Mouse (Mus musculus) stomach, embryonic 14.5 days (tissue): ENCODE measurements around the gene Aldh1a3. TPM values are rescaled to one million over a fixed set of nuclear protein-coding genes. Genes with fewer than 3 reads are reported as not detected.

ENCODE experiments used
- ATAC-seq: fragments of 200-750 bp; cut with Nextera tagmentation; 2 replicates; pipeline ENCODE4 v1.8.0; 2017; ENCODE audit warnings: low read depth, moderate TSS enrichment; ENCODE audit not compliant: insufficient number of reproducible peaks, insufficient read depth, low FRiP score
- H3K27ac ChIP-seq: fragments of 300-500 bp; sonication (generic); 2 replicates; pipeline ENCODE4 v1.5.1; 2014; ENCODE audit warnings: mild to moderate bottlenecking, low read length, moderate library complexity, mixed read lengths
- H3K27me3 ChIP-seq: fragments of 300-500 bp; sonication (generic); 2 replicates; pipeline ENCODE4 v1.6.1; 2014; ENCODE audit warnings: low read length, control low read depth, mixed read lengths; ENCODE audit not compliant: control insufficient read depth, insufficient read depth
- H3K36me3 ChIP-seq: fragments of 300-500 bp; sonication (generic); 2 replicates; pipeline ENCODE4 v1.6.1; 2014; ENCODE audit warnings: mild to moderate bottlenecking, control low read depth, low read length, moderate library complexity, mixed read lengths; ENCODE audit not compliant: control insufficient read depth, insufficient read depth
- H3K4me1 ChIP-seq: fragments of 300-500 bp; sonication (generic); 2 replicates; pipeline ENCODE4 v1.6.1; 2014; ENCODE audit warnings: low read length, control low read depth, mixed read lengths; ENCODE audit not compliant: control insufficient read depth, insufficient read depth
- H3K4me2 ChIP-seq: fragments of 300-500 bp; sonication (generic); replicated peaks from 2 replicates; pipeline ENCODE4 v1.6.1; 2014; ENCODE audit warnings: low read depth, low read length, control low read depth
- H3K4me3 ChIP-seq: fragments of 300-500 bp; sonication (generic); 2 replicates; pipeline ENCODE4 v1.5.1; 2014; ENCODE audit warnings: low read depth, low read length, control low read depth
- H3K9ac ChIP-seq: fragments of 300-500 bp; sonication (generic); replicated peaks from 2 replicates; pipeline ENCODE4 v1.6.1; 2014; ENCODE audit warnings: low read depth, mild to moderate bottlenecking, control low read depth, low read length, moderate library complexity, mixed read lengths
- H3K9me3 ChIP-seq: fragments of 300-500 bp; sonication (generic); 2 replicates; pipeline ENCODE4 v1.6.1; 2016; ENCODE audit warnings: low read depth, low read length, control low read depth; ENCODE audit not compliant: control insufficient read depth
- WGBS: fragments of 180-500 bp; shearing (Covaris S2); extraction: QIAGEN DNeasy Blood & Tissue Kit; methylation state at CpG from one replicate; pipeline ENCODE4 v1.1.7; 2014; 5-methylcytosine and 5-hydroxymethylcytosine counted together
- polyA plus RNA-seq: library from polyadenylated mRNA; unstranded; fragments of >200 nt; fragmentation: Nextera tagmentation; extraction: Ambion mirVana; gene quantifications from 2 replicates; pipeline ENCODE4 v1.2.1, GENCODE M21; 2014

The Aldh1a3 gene
- polyA plus RNA-seq, 1 experiment from 2014 or later: 11.4 TPM

- ATAC-seq: no peak
- H3K4me3 ChIP-seq: no peak overlapping the region
- no peak overlapping the region for H3K4me2 ChIP-seq
- 0 out of 2 replicates have a peak, but pooled peaks cover 2% of the 10 kb centered on the region for H3K4me1 ChIP-seq
- no peak overlapping the region for H3K9ac ChIP-seq
- WGBS: 31% methylated on average over 10 of the region's 10 CpGs
- H3K27me3 ChIP-seq: no peaks in the 10 kb centered on the region
- no peaks in the 10 kb centered on the region for H3K9me3 ChIP-seq
- H3K36me3 ChIP-seq: no peaks in the 10 kb centered on the region
- H3K27ac ChIP-seq: no peak overlapping the region
These were observed 7.2 kb upstream of the Aldh1a3 start for GRCm38 (mm10) chr7:66434453-66434935.

- ATAC-seq: peak; percentile 33; the same call in 1 of the 2 replicates
- under 1% methylated on average over 23 of the region's 23 CpGs for WGBS
- Histone ChIP-seq H3K27me3 (peaks cover 27% of the 10 kb centered on the region; the same call in 1 of the 2 replicates), H3K4me3 (peak overlapping the region; percentile 52), H3K27ac (no peak overlapping the region), H3K4me1 (peaks cover 6% of the 10 kb centered on the region; the same call in 1 of the 2 replicates), H3K4me2 (peak overlapping the region; percentile 97), H3K9ac (peak overlapping the region; percentile 18; the same call in 1 of the 2 replicates), H3K36me3 (no peaks in the 10 kb centered on the region), H3K9me3 (no peaks in the 10 kb centered on the region)
These were observed 272 bp downstream of the Aldh1a3 start for GRCm38 (mm10) chr7:66427053-66427436.

GRCm38 (mm10) chr7:66421903-66422302 lies 5.4 kb downstream of the Aldh1a3 start:
- H3K4me2 ChIP-seq: no peak overlapping the region
- H3K4me1 ChIP-seq: peaks cover 2% of the 10 kb centered on the region; the same call in 1 of the 2 replicates
- H3K27me3 ChIP-seq: peaks cover 11% of the 10 kb centered on the region; the same call in 1 of the 2 replicates
- H3K27ac ChIP-seq: no peak overlapping the region
- H3K36me3 ChIP-seq: no peaks in the 10 kb centered on the region
- H3K4me3 ChIP-seq: no peak overlapping the region
- no peak overlapping the region for H3K9ac ChIP-seq
- H3K9me3 ChIP-seq: no peaks in the 10 kb centered on the region
- WGBS: 62% methylated on average over 8 of the region's 8 CpGs
- ATAC-seq: no peak

GRCm38 (mm10) chr7:66418981-66419380 lies 8.3 kb downstream of the Aldh1a3 start:
- H3K27ac ChIP-seq: no peak overlapping the region
- no peaks in the 10 kb centered on the region for H3K4me1 ChIP-seq
- ATAC-seq: no peak
- H3K27me3 ChIP-seq: no peaks in the 10 kb centered on the region
- 50% methylated on average over 12 of the region's 12 CpGs for WGBS
- H3K4me3 ChIP-seq: no peak overlapping the region
- H3K36me3 ChIP-seq: no peaks in the 10 kb centered on the region
- no peak overlapping the region for H3K4me2 ChIP-seq
- H3K9me3 ChIP-seq: no peaks in the 10 kb centered on the region
- H3K9ac ChIP-seq: no peak overlapping the region

GRCm38 (mm10) chr7:66416829-66417228 lies 10.5 kb downstream of the Aldh1a3 start:
- WGBS: 78% methylated on average over 4 of the region's 4 CpGs
- no peaks in the 10 kb centered on the region for H3K27me3 ChIP-seq
- no peak overlapping the region for H3K27ac ChIP-seq
- H3K4me3 ChIP-seq: no peak overlapping the region
- no peak overlapping the region for H3K4me2 ChIP-seq
- no peaks in the 10 kb centered on the region for H3K9me3 ChIP-seq
- H3K9ac ChIP-seq: no peak overlapping the region
- no peaks in the 10 kb centered on the region for H3K36me3 ChIP-seq
- no peaks in the 10 kb centered on the region for H3K4me1 ChIP-seq
- ATAC-seq: no peak

- Histone ChIP-seq H3K36me3 (no peaks in the 10 kb centered on the region), H3K4me1 (no peaks in the 10 kb centered on the region), H3K9me3 (no peaks in the 10 kb centered on the region), H3K27me3 (no peaks in the 10 kb centered on the region), H3K9ac (no peak overlapping the region), H3K4me2 (no peak overlapping the region), H3K27ac (no peak overlapping the region), H3K4me3 (no peak overlapping the region)
- no peak for ATAC-seq
- 87% methylated on average over 7 of the region's 7 CpGs for WGBS
These were observed 14.2 kb downstream of the Aldh1a3 start for GRCm38 (mm10) chr7:66413093-66413492.

- peaks cover under 1% of the 10 kb centered on the region; the same call in 1 of the 2 replicates for H3K4me1 ChIP-seq
- no peaks in the 10 kb centered on the region for H3K36me3 ChIP-seq
- no peak overlapping the region for H3K27ac ChIP-seq
- H3K9ac ChIP-seq: no peak overlapping the region
- 63% methylated on average over 6 of the region's 6 CpGs for WGBS
- ATAC-seq: no peak
- no peak overlapping the region for H3K4me3 ChIP-seq
- no peak overlapping the region for H3K4me2 ChIP-seq
- no peaks in the 10 kb centered on the region for H3K27me3 ChIP-seq
- no peaks in the 10 kb centered on the region for H3K9me3 ChIP-seq
These were observed 17.9 kb downstream of the Aldh1a3 start for GRCm38 (mm10) chr7:66409433-66409832.

GRCm38 (mm10) chr7:66406971-66407370 lies 20.3 kb downstream of the Aldh1a3 start:
- Histone ChIP-seq H3K27me3 (no peaks in the 10 kb centered on the region), H3K9ac (no peak overlapping the region), H3K9me3 (no peaks in the 10 kb centered on the region), H3K4me2 (no peak overlapping the region), H3K27ac (no peak overlapping the region), H3K36me3 (no peaks in the 10 kb centered on the region), H3K4me3 (no peak overlapping the region), H3K4me1 (peaks cover 8% of the 10 kb centered on the region; the same call in 1 of the 2 replicates)
- ATAC-seq: no peak
- WGBS: 58% methylated on average over 8 of the region's 8 CpGs
